Mouse (Mus musculus) intestine, embryonic 16.5 days (tissue): ENCODE measurements at regions not wholly inside any gene's neighbourhood (a gene's known extent, or its start where the extent isn't known, plus 50 kb on each side); places are given as distances from the start of the nearest gene placed in this dataset.

ENCODE experiments used
- ATAC-seq: fragments of 200-750 bp; cut with Nextera tagmentation; 2 replicates; pipeline ENCODE4 v1.8.0; 2017; ENCODE audit warnings: moderate TSS enrichment, moderate library complexity
- H3K27ac ChIP-seq: fragments of 300-500 bp; sonication (generic); 2 replicates; pipeline ENCODE4 v1.5.1; 2014; ENCODE audit warnings: mild to moderate bottlenecking, low read length
- H3K27me3 ChIP-seq: fragments of 300-500 bp; sonication (generic); replicated peaks from 2 replicates; pipeline ENCODE4 v1.6.1; 2014; ENCODE audit warnings: low read length, control low read depth, mixed read lengths; ENCODE audit not compliant: control insufficient read depth, insufficient read depth
- H3K36me3 ChIP-seq: fragments of 300-500 bp; sonication (generic); 2 replicates; pipeline ENCODE4 v1.6.1; 2014; ENCODE audit warnings: low read length, control low read depth; ENCODE audit not compliant: control insufficient read depth, insufficient read depth
- H3K4me1 ChIP-seq: fragments of 300-500 bp; sonication (generic); 2 replicates; pipeline ENCODE4 v1.6.1; 2014; ENCODE audit warnings: low read length, control low read depth, mixed read lengths; ENCODE audit not compliant: control insufficient read depth, insufficient read depth
- H3K4me2 ChIP-seq: fragments of 300-500 bp; sonication (generic); 2 replicates; pipeline ENCODE4 v1.6.1; 2014; ENCODE audit warnings: low read depth, low read length, control low read depth
- H3K4me3 ChIP-seq: fragments of 300-500 bp; sonication (generic); 2 replicates; pipeline ENCODE4 v1.5.1; 2014; ENCODE audit warnings: mild to moderate bottlenecking, low read length
- H3K9ac ChIP-seq: fragments of 300-500 bp; sonication (generic); 2 replicates; pipeline ENCODE4 v1.6.1; 2014; ENCODE audit warnings: low read depth, low read length
- H3K9me3 ChIP-seq: fragments of 300-500 bp; sonication (generic); 2 replicates; pipeline ENCODE4 v1.6.1; 2016; ENCODE audit warnings: low read length, control low read depth; ENCODE audit not compliant: control insufficient read depth
- WGBS: fragments of 180-500 bp; shearing (Covaris S2); extraction: QIAGEN DNeasy Blood & Tissue Kit; methylation state at CpG from one replicate; pipeline ENCODE4 v1.1.7; 2014; 5-methylcytosine and 5-hydroxymethylcytosine counted together

- no peak for ATAC-seq
- Histone ChIP-seq H3K4me1 (0 out of 2 replicates have a peak, but pooled peaks cover 3% of the 10 kb centered on the region), H3K9me3 (no peaks in the 10 kb centered on the region), H3K4me2 (no peak overlapping the region), H3K36me3 (no peaks in the 10 kb centered on the region), H3K27ac (no peak overlapping the region), H3K9ac (no peak overlapping the region), H3K4me3 (no peak overlapping the region), H3K27me3 (no peaks in the 10 kb centered on the region)
- WGBS = 83% methylated on average over 7 of the region's 7 CpGs
Observed at GRCm38 (mm10) chr1:157003034-157003433, 63.6 kb upstream of the Ralgps2 start.

DNA sequence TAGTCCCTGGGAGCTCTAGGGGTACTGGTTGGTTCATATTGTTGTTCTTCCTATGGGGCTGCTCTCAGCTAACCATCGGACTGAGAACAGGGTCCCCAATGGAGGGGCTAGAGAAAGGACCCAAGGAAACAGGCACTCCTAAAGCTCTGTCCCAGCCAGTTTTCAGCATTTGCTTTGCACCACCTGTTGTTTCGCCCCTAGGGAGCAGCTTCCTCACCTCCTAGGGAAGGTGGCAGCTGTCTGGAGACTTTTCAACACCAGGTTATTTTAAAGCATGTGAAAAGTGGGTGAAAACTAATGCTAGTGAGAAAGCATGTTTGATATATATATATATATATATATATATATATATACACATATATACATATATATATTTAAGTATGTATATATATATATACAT lies 62.8 kb upstream of the Ralgps2 start:
- H3K36me3 ChIP-seq = no peaks in the 10 kb centered on the region
- no peak overlapping the region for H3K4me3 ChIP-seq
- H3K9me3 ChIP-seq = no peaks in the 10 kb centered on the region
- no peak for ATAC-seq
- H3K4me2 ChIP-seq = no peak overlapping the region
- no peak overlapping the region for H3K27ac ChIP-seq
- 0 out of 2 replicates have a peak, but pooled peaks cover 3% of the 10 kb centered on the region for H3K4me1 ChIP-seq
- 84% methylated on average over 2 of the region's 2 CpGs for WGBS
- H3K27me3 ChIP-seq = no peaks in the 10 kb centered on the region
- H3K9ac ChIP-seq = no peak overlapping the region

DNA sequence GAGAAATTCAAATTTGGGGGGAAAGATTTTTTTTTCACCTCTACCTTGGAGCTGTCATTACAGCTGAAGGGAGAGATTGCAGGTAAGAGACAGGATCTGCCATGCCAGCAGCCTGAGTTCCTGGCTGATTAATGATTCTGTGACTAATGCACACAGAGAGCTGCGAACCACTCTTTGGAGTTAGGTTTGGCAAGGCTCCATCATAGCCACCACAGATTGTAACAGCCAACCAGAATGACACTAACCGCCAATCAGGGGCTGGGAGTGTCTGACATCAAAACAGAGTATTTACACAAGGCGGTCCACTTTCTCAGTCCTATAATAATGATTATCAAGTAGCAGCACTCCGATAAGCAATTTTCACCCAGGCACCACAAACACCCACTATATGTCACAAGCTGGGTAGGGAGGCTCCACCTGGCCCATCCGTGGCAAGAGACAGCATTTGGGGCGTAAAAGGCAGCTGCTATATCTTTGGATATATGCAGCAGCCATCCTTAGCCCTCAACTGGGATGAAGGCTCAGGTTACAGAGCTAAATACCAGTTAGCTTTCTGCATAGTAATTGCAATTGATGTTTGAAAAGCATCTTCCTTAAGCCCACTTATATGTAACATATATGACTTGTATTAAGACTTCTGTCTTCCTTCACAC lies 61.7 kb upstream of the Ralgps2 start:
- WGBS = 35% methylated on average over 6 of the region's 6 CpGs
- ATAC-seq = peak; percentile 74

DNA sequence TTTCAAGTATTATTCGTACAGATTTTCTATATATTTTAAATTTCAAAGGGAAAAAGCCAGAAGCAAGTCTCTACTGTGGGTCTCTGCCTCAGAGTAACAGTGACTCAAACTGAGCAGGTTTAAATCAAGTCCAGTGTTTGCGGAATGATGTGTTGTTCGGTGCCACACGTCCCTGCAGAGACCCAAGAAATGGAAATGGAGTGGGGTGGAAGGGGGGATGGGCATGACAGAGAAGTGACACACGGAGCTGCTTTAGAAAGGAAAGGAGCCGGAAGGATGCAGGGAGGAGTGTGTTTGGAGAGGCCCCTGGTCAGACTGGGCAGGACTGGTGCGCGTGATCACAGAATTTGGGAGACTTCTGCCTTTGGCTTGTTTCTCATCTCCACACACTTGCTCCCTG lies 60.5 kb upstream of the Ralgps2 start:
- Histone ChIP-seq H3K4me2 (no peak overlapping the region), H3K9me3 (no peaks in the 10 kb centered on the region), H3K4me3 (no peak overlapping the region), H3K4me1 (0 out of 2 replicates have a peak, but pooled peaks cover 3% of the 10 kb centered on the region), H3K27ac (no peak overlapping the region), H3K9ac (no peak overlapping the region), H3K27me3 (no peaks in the 10 kb centered on the region), H3K36me3 (no peaks in the 10 kb centered on the region)
- no peak for ATAC-seq
- WGBS = 59% methylated on average over 8 of the region's 8 CpGs

More for the DNA sequence above, 61.7 kb upstream of the Ralgps2 start:
- Histone ChIP-seq H3K27me3 (no peaks in the 10 kb centered on the region), H3K4me1 (0 out of 2 replicates have a peak, but pooled peaks cover 3% of the 10 kb centered on the region), H3K36me3 (no peaks in the 10 kb centered on the region), H3K4me3 (no peak overlapping the region), H3K9me3 (no peaks in the 10 kb centered on the region), H3K9ac (no peak overlapping the region), H3K27ac (no peak overlapping the region), H3K4me2 (no peak overlapping the region)

DNA sequence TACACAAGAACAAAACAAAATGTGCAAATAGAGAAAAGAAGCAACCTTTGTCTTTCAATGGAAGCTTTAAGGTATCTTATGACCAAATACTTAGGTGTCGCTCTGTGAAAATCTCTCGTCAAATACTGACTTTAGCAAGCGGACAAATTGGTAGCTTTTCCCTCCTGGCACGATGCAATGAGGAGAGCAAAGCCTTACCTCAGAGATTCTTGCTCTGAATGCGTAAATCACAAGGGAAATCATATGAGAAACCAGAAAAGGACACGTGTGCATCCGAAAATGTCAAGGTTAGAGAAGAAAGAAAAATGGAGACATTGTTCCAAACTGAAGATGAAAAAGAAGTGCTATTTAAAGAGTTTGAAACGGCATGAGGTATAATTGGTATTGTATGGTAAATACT lies 59.8 kb upstream of the Ralgps2 start:
- Histone ChIP-seq H3K27me3 (no peaks in the 10 kb centered on the region), H3K4me1 (0 out of 2 replicates have a peak, but pooled peaks cover 3% of the 10 kb centered on the region), H3K9me3 (no peaks in the 10 kb centered on the region), H3K36me3 (no peaks in the 10 kb centered on the region), H3K4me3 (no peak overlapping the region), H3K9ac (no peak overlapping the region), H3K4me2 (no peak overlapping the region), H3K27ac (no peak overlapping the region)
- ATAC-seq = no peak
- WGBS = 88% methylated on average over 8 of the region's 8 CpGs

DNA sequence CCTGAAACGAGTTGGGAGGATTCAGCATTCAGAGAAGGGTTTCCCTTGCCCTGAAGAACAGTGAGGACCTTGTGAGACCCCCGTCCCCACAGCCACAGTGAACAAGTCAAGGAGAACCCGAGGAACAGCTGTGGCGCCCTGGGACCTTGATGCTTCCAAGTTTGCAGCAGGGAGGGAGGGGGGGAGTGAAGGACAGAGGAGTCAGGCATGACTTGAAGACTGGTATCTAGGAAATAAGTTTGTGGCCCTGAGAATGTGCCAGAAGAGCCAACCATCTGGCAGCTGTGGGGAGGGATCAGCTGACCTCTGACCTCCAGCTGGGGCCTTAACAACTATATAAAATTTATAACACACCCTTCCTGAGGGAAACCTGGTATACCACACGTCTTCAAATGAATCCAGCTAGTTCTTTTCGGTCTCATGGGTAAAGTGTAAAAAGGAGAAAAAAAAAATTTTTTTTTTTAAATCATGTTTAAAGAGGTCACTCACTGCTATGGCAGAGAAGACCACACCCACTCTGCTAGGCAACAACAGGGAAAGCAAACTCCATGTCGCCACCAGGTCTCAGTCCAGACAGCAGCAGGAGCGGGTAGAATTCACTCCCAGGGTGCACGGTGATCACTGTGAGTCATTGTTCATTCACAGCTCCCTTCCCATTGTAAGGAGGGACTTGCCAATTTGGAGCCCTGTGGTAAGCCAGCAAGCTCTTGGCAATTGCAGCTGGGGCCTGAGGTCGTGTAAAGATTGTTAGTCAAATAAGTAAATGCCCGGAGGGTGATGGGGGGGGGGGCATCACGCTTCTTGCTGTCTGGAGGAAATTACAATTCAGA lies 58.3 kb upstream of the Ralgps2 start:
- WGBS = 59% methylated on average over 12 of the region's 12 CpGs
- Histone ChIP-seq H3K4me3 (no peak overlapping the region), H3K4me2 (no peak overlapping the region), H3K9me3 (no peaks in the 10 kb centered on the region), H3K27ac (no peak overlapping the region), H3K36me3 (no peaks in the 10 kb centered on the region), H3K27me3 (no peaks in the 10 kb centered on the region), H3K4me1 (0 out of 2 replicates have a peak, but pooled peaks cover 3% of the 10 kb centered on the region), H3K9ac (no peak overlapping the region)
- 0 out of 2 replicates have a peak, but pooled peaks have one; percentile 27 for ATAC-seq

GRCm38 (mm10) chr1:156997033-156997432 lies 57.6 kb upstream of the Ralgps2 start:
- H3K4me1 ChIP-seq = peaks cover 6% of the 10 kb centered on the region; the same call in 1 of the 2 replicates
- H3K9ac ChIP-seq = no peak overlapping the region
- H3K27ac ChIP-seq = no peak overlapping the region
- no peaks in the 10 kb centered on the region for H3K36me3 ChIP-seq
- 78% methylated on average over 10 of the region's 10 CpGs for WGBS
- H3K9me3 ChIP-seq = no peaks in the 10 kb centered on the region
- H3K4me2 ChIP-seq = no peak overlapping the region
- no peak for ATAC-seq
- no peak overlapping the region for H3K4me3 ChIP-seq
- no peaks in the 10 kb centered on the region for H3K27me3 ChIP-seq

DNA sequence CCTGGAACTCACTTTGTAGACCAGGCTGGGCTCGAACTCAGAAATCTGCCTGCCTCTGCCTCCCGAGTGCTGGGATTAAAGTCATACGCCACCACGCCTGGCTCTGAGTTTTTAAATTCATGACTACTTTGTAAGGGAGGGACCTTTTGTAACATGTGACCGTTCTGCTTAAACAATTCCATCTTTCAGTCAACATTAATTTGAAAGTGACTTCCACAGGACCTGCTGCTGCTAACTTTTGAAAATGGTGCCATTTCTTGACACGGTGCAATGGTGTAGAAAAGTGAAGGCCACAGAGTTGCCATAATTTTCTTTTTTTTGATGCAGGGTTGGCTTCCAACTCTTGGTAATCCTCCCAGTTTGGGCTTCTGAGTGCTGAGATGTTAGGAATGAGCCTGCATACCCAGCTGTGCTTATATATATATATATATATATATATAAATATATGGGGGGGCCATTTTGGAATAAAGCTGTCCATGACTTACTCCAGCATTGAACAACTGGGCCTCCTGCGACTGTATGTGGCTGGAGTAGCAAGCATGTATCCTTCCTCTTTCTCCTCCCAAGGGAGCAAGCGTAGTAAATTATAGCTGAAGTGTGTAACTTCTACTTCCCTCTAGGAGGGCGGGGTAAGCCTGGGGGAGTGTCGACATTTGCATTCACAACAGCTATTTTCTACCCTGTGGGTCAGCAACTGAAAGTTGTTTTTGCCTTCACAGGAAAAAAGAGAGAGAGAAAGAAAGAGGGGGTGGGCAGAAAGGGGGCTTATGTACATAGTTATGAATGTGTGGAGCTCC lies 56.9 kb upstream of the Ralgps2 start:
- no peak overlapping the region for H3K27ac ChIP-seq
- peaks cover 7% of the 10 kb centered on the region; the same call in 1 of the 2 replicates for H3K4me1 ChIP-seq
- no peak overlapping the region for H3K9ac ChIP-seq
- WGBS = 79% methylated on average over 10 of the region's 10 CpGs
- no peaks in the 10 kb centered on the region for H3K27me3 ChIP-seq
- H3K4me3 ChIP-seq = no peak overlapping the region
- no peak overlapping the region for H3K4me2 ChIP-seq
- H3K36me3 ChIP-seq = no peaks in the 10 kb centered on the region
- no peaks in the 10 kb centered on the region for H3K9me3 ChIP-seq
- no peak for ATAC-seq
